Mouse (Mus musculus) G1E (cell line): ENCODE results near the gene Cnn2. TPM values are rescaled to one million over a fixed set of nuclear protein-coding genes. Genes with fewer than 3 reads are reported as not detected.

ENCODE experiments used
- ATAC-seq: 2 replicates; pipeline ENCODE4 v1.8.0; 2016; ENCODE audit warnings: mild to moderate bottlenecking; ENCODE audit not compliant: insufficient number of reproducible peaks, poor library complexity, low FRiP score, severe bottlenecking; ENCODE audit errors: extremely low read depth
- DNase-seq: peaks from one replicate; pipeline ENCODE4 v3.0.0; 2012; ENCODE audit warnings: low spot score
- H3K27me3 ChIP-seq: 2 replicates; pipeline ENCODE4 v1.6.1; 2012; ENCODE audit warnings: mild to moderate bottlenecking, low read length, inconsistent platforms; ENCODE audit not compliant: insufficient read depth
- H3K36me3 ChIP-seq: replicated peaks from 2 replicates; pipeline ENCODE3; 2012; ENCODE audit warnings: mild to moderate bottlenecking, inconsistent platforms
- H3K4me1 ChIP-seq: 2 replicates; pipeline ENCODE4 v1.6.1; 2012; ENCODE audit warnings: low read depth, low read length, inconsistent platforms, mixed read lengths; ENCODE audit not compliant: insufficient read depth
- H3K4me3 ChIP-seq: 2 replicates; pipeline ENCODE4 v1.5.1; 2012; ENCODE audit warnings: low read depth, mild to moderate bottlenecking, inconsistent platforms, low read length, moderate library complexity, mixed read lengths
- H3K9me3 ChIP-seq: replicated peaks from 2 replicates; pipeline ENCODE4 v1.6.1; 2012; ENCODE audit warnings: inconsistent platforms
- CTCF ChIP-seq: IDR thresholded peaks from 2 replicates; pipeline ENCODE4 v1.5.1; 2012; ENCODE audit warnings: low read depth, low read length, inconsistent platforms, mixed read lengths
- GATA1 ChIP-seq: IDR thresholded peaks from 2 replicates; pipeline ENCODE4 v1.6.1; 2012; ENCODE audit warnings: borderline replicate concordance, low read length, inconsistent platforms, mixed read lengths
- GATA2 ChIP-seq: IDR thresholded peaks from 2 replicates; pipeline ENCODE4 v1.6.1; 2012; ENCODE audit warnings: low read depth, low read length, inconsistent platforms, borderline replicate concordance
- POLR2AphosphoS5 ChIP-seq: IDR thresholded peaks from 2 replicates; pipeline ENCODE4 v1.6.1; 2012; ENCODE audit warnings: low read depth, low read length, inconsistent platforms; ENCODE audit not compliant: insufficient replicate concordance
- TAL1 ChIP-seq: conservative IDR thresholded peaks from 2 replicates; pipeline ENCODE4 v1.6.1; 2012; ENCODE audit warnings: low read depth, low read length, inconsistent platforms, mixed read lengths
- polyA plus RNA-seq: library from polyadenylated mRNA; stranded (reverse); fragments of >175 nt; gene quantifications from 2 replicates; pipeline ENCODE4 v1.2.3, GENCODE M21; 2012
- total RNA-seq, 2 experiments: library from RNA; stranded (forward) in 1 of 2; stranded (reverse) in 1 of 2; fragments of 200-1000 nt in 1 of 2; fragments of >200 nt in 1 of 2; fragmentation: Nextera tagmentation in 1 of 2; gene quantifications; 2 replicates each; pipeline ENCODE4 v1.2.3; 2014 to 2017

Cnn2 gene
- total and polyA plus RNA-seq, 3 experiments: 7.4 to 20.8 (median 8.4) TPM

- ATAC-seq (no peak), DNase-seq (no peak)
- H3K9me3 ChIP-seq: no peaks in the 10 kb centered on the region
- no peaks in the 10 kb centered on the region for H3K27me3 ChIP-seq
- no peak for TF ChIP-seq TAL1
- no peak for TF ChIP-seq GATA1
- TF ChIP-seq GATA2: no peak
- no peak for TF ChIP-seq POLR2AphosphoS5
- no peak for TF ChIP-seq CTCF
- H3K36me3 ChIP-seq: peaks cover 100% of the 10 kb centered on the region
- H3K4me1 ChIP-seq: peaks cover 92% of the 10 kb centered on the region
- no peak overlapping the region for H3K4me3 ChIP-seq
Measured at GRCm38 (mm10) chr10:80023758-80024157, 35.4 kb downstream of the Cnn2 start.

DNA sequence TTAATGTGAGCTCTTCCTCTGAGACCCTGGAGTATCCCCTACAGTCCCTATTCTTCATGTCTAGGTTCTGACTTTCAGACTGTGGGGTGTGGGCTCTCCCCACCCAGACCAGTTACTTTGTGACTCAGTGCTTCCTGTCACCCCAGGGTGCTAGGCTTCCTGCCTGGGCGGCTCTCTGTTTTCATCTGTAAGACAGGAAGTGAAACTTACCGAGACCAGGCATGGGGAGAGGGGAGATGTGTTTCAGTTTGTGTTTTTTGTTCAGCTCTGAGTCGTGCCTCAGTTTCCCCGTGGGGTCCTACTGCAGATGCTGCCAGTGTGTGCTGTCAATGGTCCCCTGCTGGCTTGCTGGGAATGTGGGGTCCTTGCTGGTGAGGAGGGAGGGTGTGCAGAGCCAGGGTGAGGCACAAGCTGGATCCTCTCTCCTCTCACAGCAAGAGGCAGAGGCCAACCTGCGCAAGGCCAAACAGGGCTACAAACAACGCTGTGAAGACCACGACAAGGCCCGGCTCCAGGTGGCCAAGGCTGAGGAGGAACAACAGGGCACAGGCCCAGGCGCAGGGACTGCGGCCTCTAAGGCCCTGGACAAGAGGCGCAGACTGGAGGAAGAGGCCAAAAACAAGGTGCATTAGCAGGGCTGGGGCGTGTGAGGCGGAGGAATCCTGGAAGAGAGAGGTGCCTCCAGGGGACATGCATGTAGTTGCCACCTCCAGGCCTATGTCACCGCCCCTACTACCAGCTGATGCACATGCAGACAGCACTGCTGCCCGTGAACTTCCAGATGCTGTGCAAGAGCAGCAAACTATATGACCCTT, 36.1 kb downstream of the Cnn2 start:
- H3K36me3 ChIP-seq: peaks cover 100% of the 10 kb centered on the region
- no peak overlapping the region; the same call in 1 of the 2 replicates for H3K4me3 ChIP-seq
- no peak for TF ChIP-seq TAL1
- no peak for TF ChIP-seq POLR2AphosphoS5
- no peak for TF ChIP-seq CTCF
- no peak for TF ChIP-seq GATA2
- no peak for TF ChIP-seq GATA1
- no peak for ATAC-seq
- DNase-seq: no peak
- peaks cover 86% of the 10 kb centered on the region for H3K4me1 ChIP-seq
- no peaks in the 10 kb centered on the region for H3K9me3 ChIP-seq
- no peaks in the 10 kb centered on the region for H3K27me3 ChIP-seq

DNA sequence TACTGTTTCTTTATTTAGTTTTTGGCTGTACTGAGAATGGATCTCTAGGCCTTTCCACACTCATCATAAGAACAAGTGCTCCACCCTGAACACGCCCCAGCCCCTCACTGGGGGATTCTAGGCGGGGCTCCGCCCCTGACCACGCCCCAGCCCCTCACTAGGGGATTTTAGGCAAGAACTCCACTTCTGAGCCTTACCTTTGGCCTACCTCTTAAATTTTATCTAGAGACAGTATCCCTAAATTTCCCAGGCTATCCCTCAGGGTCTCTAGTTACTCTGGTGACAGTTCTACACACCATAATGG, 36.6 kb downstream of the Cnn2 start:
- Histone ChIP-seq H3K4me3 (no peak overlapping the region), H3K27me3 (no peaks in the 10 kb centered on the region), H3K36me3 (peaks cover 99% of the 10 kb centered on the region), H3K4me1 (peaks cover 80% of the 10 kb centered on the region), H3K9me3 (no peaks in the 10 kb centered on the region)
- no peak for DNase-seq
- no peak for ATAC-seq
- TF ChIP-seq GATA2 (no peak), TAL1 (no peak), GATA1 (no peak), POLR2AphosphoS5 (no peak), CTCF (no peak)

- Histone ChIP-seq H3K4me3 (no peak overlapping the region), H3K36me3 (peaks cover 99% of the 10 kb centered on the region), H3K9me3 (no peaks in the 10 kb centered on the region), H3K27me3 (no peaks in the 10 kb centered on the region), H3K4me1 (peaks cover 80% of the 10 kb centered on the region)
- TF ChIP-seq TAL1 (no peak), POLR2AphosphoS5 (no peak), GATA1 (no peak), GATA2 (no peak), CTCF (no peak)
- DNase-seq (no peak), ATAC-seq (no peak)
Measured at GRCm38 (mm10) chr10:80025463-80025862, 37.1 kb downstream of the Cnn2 start.

GRCm38 (mm10) chr10:80025889-80026288, 37.5 kb downstream of the Cnn2 start:
- Histone ChIP-seq H3K36me3 (peaks cover 99% of the 10 kb centered on the region), H3K27me3 (no peaks in the 10 kb centered on the region), H3K4me1 (peaks cover 80% of the 10 kb centered on the region), H3K9me3 (no peaks in the 10 kb centered on the region), H3K4me3 (0 out of 2 replicates have a peak overlapping the region, but pooled peaks have one; percentile 20)
- TF ChIP-seq GATA1 (no peak), POLR2AphosphoS5 (0 out of 2 replicates have a peak, but pooled peaks have one; percentile 21), TAL1 (no peak)
- DNase-seq (no peak), ATAC-seq (no peak)

GRCm38 (mm10) chr10:80027681-80028520, 39.5 kb downstream of the Cnn2 start:
- H3K27me3 ChIP-seq: no peaks in the 10 kb centered on the region
- DNase-seq (no peak), ATAC-seq (no peak)
- no peak overlapping the region; the same call in 1 of the 2 replicates for H3K4me3 ChIP-seq
- H3K4me1 ChIP-seq: peaks cover 75% of the 10 kb centered on the region
- no peak for TF ChIP-seq POLR2AphosphoS5
- no peak for TF ChIP-seq TAL1
- TF ChIP-seq GATA1: no peak
- no peak for TF ChIP-seq CTCF
- no peak for TF ChIP-seq GATA2
- H3K36me3 ChIP-seq: peaks cover 99% of the 10 kb centered on the region
- H3K9me3 ChIP-seq: no peaks in the 10 kb centered on the region
